Mouse (Mus musculus) heart, adult 2 months (tissue): ENCODE data around the gene Pla2g12a. TPM values are rescaled to one million over a fixed set of nuclear protein-coding genes. Genes with fewer than 3 reads are reported as not detected.

Source experiments
- DNase-seq, 2 experiments: peaks; one replicate each; pipeline ENCODE4 v3.0.0; 2021
- H3K27ac ChIP-seq: fragments of 200-600 bp; 2 replicates; pipeline ENCODE4 v1.8.1; 2022
- H3K27me3 ChIP-seq: fragments of 200-500 bp; 2 replicates; pipeline ENCODE4 v1.6.1; 2012; ENCODE audit warnings: mild to moderate bottlenecking, low read length, inconsistent platforms, mixed read lengths; ENCODE audit not compliant: control insufficient read depth, insufficient read depth
- H3K36me3 ChIP-seq: fragments of 200-500 bp; 2 replicates; pipeline ENCODE4 v1.6.1; 2012; ENCODE audit warnings: low read length, inconsistent platforms; ENCODE audit not compliant: control insufficient read depth, insufficient read depth
- H3K4me1 ChIP-seq: fragments of 200-500 bp; 2 replicates; pipeline ENCODE4 v1.6.1; 2011; ENCODE audit warnings: low read length; ENCODE audit not compliant: control insufficient read depth, insufficient read depth
- H3K4me3 ChIP-seq: fragments of 200-600 bp; 2 replicates; pipeline ENCODE4 v1.8.1; 2022
- H3K79me2 ChIP-seq: fragments of 200-500 bp; replicated peaks from 2 replicates; pipeline ENCODE4 v1.6.1; 2012; ENCODE audit warnings: mild to moderate bottlenecking, inconsistent platforms, low read length, moderate library complexity, mixed read lengths; ENCODE audit not compliant: control insufficient read depth, insufficient read depth
- H3K9ac ChIP-seq: fragments of 200-500 bp; 2 replicates; pipeline ENCODE4 v1.6.1; 2012; ENCODE audit warnings: low read depth, mild to moderate bottlenecking, control low read depth, inconsistent platforms, low read length, mixed read lengths
- CTCF ChIP-seq: fragments of 200-600 bp; IDR thresholded peaks from 2 replicates; pipeline ENCODE4 v1.8.1; 2022; ENCODE audit warnings: antibody characterized with exemption, mild to moderate bottlenecking, moderate library complexity
- EP300 ChIP-seq: fragments of 200-500 bp; IDR thresholded peaks from 2 replicates; pipeline ENCODE4 v1.6.1; 2011; ENCODE audit warnings: low read depth, low read length, control low read depth; ENCODE audit not compliant: insufficient read depth
- POLR2A ChIP-seq: fragments of 200-500 bp; IDR thresholded peaks from 2 replicates; pipeline ENCODE4 v1.6.1; 2011; ENCODE audit warnings: mild to moderate bottlenecking, low read depth, low read length, control low read depth; ENCODE audit not compliant: insufficient read depth
- WGBS: fragments of 180-500 bp; shearing (Covaris S2); methylation state at CpG from one replicate; pipeline ENCODE4 v1.1.7; 2018; 5-methylcytosine and 5-hydroxymethylcytosine counted together
- intact Hi-C: fragments of 180-260 bp; cut with DNase I; formaldehyde crosslinking; loops from one replicate; pipeline ENCODE4 v1.15.1; 2025
- polyA plus RNA-seq: library from polyadenylated mRNA; depleted of rRNA; stranded (reverse); fragments of >200 nt; gene quantifications from 2 replicates; pipeline ENCODE4 v1.2.3, GENCODE M21; 2012; rRNA removed
- total RNA-seq, 2 experiments: library from RNA; stranded (reverse); gene quantifications; 2 replicates each; pipeline ENCODE4 v1.2.3; 2021

Gene Pla2g12a
- total and polyA plus RNA-seq, 3 experiments = 49.7 to 74.0 (median 57.1) TPM

DNA sequence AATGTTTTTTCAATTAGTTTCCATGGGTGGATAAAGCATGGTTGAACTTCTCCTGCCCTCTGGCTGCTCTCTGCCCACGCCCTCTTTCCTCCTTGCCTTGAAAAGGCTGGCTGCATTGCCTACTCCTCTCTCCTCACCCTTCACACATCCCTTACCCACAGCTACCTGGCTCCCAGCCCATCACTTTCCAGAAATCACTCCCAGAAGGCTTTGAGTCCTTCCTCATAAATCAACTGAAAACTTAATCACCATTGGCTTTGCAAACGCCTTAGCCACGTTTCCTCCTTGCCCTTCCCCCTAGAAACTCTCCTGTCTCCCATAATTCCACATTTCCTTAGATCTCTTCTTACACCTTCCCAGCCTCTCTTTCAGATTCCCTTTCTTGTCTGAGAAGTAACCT, 59.4 kb downstream of the Pla2g12a start:
- no peak overlapping the region for H3K27ac ChIP-seq
- TF ChIP-seq CTCF (no peak), POLR2A (no peak), EP300 (no peak)
- no peaks in the 10 kb centered on the region for H3K79me2 ChIP-seq
- H3K27me3 ChIP-seq = no peaks in the 10 kb centered on the region
- H3K36me3 ChIP-seq = no peaks in the 10 kb centered on the region
- intact Hi-C loops = no loop called here
- H3K4me3 ChIP-seq = no peak overlapping the region
- H3K4me1 ChIP-seq = no peaks in the 10 kb centered on the region; the same call in 1 of the 2 replicates
- no peak for DNase-seq
- H3K9ac ChIP-seq = no peak overlapping the region
- WGBS = 33% methylated on average over 3 of the region's 3 CpGs

DNA sequence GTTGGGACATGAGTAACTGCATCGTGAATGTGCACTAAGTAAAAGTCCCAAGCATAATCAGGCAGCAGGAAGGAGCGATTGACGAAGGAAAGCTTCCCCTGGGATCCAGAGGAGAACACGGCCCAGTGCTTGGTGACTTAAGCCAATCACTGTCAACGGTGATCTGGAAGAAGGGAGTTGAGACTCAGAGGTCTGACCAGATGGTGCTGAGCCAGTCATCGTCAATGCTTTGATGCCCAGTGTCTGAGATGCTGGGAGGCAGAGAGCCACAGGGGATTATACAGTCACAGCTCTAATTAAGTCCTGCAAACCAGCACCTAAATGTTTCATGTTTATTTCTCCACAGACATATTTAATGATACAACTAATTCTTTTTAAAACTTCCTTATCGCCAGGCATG, 60.7 kb downstream of the Pla2g12a start:
- 48% methylated on average over 7 of the region's 7 CpGs for WGBS

DNA sequence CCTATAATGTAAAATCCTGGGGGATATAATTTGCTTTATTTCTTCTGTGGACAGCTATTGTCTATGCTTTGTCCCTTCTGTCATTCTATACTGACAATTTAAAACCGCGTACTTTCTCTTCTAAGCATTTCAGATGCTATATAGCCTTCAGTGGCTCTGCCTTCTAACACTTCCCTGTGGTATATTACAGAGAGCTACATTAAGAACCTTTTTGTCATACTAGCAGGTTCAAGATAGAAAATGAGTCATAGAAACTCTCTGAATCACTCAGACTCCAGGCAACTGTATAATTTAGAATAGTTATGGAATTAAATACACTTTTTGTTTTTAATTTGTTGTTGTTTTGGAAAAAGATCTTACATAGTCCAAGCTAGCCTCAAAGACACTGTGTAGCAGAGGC, 62.4 kb downstream of the Pla2g12a start:
- DNase-seq = no peak
- Histone ChIP-seq H3K9ac (no peak overlapping the region), H3K27ac (no peak overlapping the region), H3K79me2 (no peaks in the 10 kb centered on the region), H3K27me3 (no peaks in the 10 kb centered on the region), H3K4me3 (no peak overlapping the region), H3K4me1 (no peaks in the 10 kb centered on the region; the same call in 1 of the 2 replicates), H3K36me3 (no peaks in the 10 kb centered on the region)
- WGBS = 97% methylated on average over 2 of the region's 2 CpGs
- intact Hi-C loops = no loop called here
- TF ChIP-seq POLR2A (no peak), EP300 (no peak), CTCF (no peak)

More for the DNA sequence above, 60.7 kb downstream of the Pla2g12a start:
- TF ChIP-seq POLR2A = no peak
- no peak for TF ChIP-seq EP300
- no peak for TF ChIP-seq CTCF
- no peak overlapping the region for H3K27ac ChIP-seq
- no peaks in the 10 kb centered on the region for H3K27me3 ChIP-seq
- no peak overlapping the region for H3K9ac ChIP-seq
- H3K4me3 ChIP-seq = no peak overlapping the region
- intact Hi-C loops = no loop called here
- no peaks in the 10 kb centered on the region for H3K79me2 ChIP-seq
- no peak for DNase-seq
- H3K4me1 ChIP-seq = no peaks in the 10 kb centered on the region; the same call in 1 of the 2 replicates
- no peaks in the 10 kb centered on the region for H3K36me3 ChIP-seq

- Histone ChIP-seq H3K36me3 (no peaks in the 10 kb centered on the region), H3K9ac (no peak overlapping the region), H3K27me3 (no peaks in the 10 kb centered on the region), H3K27ac (no peak overlapping the region), H3K4me3 (no peak overlapping the region), H3K4me1 (no peaks in the 10 kb centered on the region; the same call in 1 of the 2 replicates), H3K79me2 (no peaks in the 10 kb centered on the region)
- no peak for DNase-seq
- WGBS = 88% methylated on average over 1 of the region's 1 CpGs
- TF ChIP-seq CTCF (no peak), EP300 (no peak), POLR2A (no peak)
- intact Hi-C loops = no loop called here
These were observed 62.9 kb downstream of the Pla2g12a start for GRCm38 (mm10) chr3:129941291-129941690.

DNA sequence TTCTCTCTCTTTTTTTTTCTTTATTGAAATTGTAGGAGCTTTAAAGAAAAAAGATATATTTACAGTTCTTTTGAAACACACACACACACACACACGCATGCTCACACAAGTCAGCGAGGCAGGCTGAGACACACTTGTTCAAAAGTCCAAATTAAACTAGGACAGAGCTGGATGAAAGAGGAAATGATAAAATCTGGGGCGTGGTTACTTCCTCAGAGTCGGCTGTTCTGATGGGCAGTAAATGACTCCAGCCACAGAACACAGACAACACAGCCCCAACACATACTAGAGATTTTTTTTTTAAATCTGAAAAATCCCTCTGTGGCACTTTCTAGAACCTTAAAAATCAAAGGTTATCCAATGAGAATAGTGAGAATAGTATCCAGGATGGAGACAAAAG, 65.4 kb downstream of the Pla2g12a start:
- no peaks in the 10 kb centered on the region for H3K79me2 ChIP-seq
- H3K27ac ChIP-seq = no peak overlapping the region
- H3K4me3 ChIP-seq = no peak overlapping the region
- no peaks in the 10 kb centered on the region; the same call in 1 of the 2 replicates for H3K4me1 ChIP-seq
- no peak overlapping the region for H3K9ac ChIP-seq
- H3K27me3 ChIP-seq = no peaks in the 10 kb centered on the region
- H3K36me3 ChIP-seq = no peaks in the 10 kb centered on the region
- 35% methylated on average over 4 of the region's 4 CpGs for WGBS
- intact Hi-C loops = no loop called here
- TF ChIP-seq EP300 (no peak), POLR2A (no peak), CTCF (no peak)
- DNase-seq = no peak

Other genes starting within 250 kb of the Pla2g12a start
- gene Egf, start 123.3 kb upstream of the Pla2g12a start, total RNA-seq = 1 to 10 TPM; 1.3 to 3.1 TPM
- gene Egf, start 123.3 kb upstream of the Pla2g12a start, polyA plus RNA-seq = 5.4 and 12.9 TPM in 2 replicates
- gene Lrit3, start 74.6 kb upstream of the Pla2g12a start, total RNA-seq = not detected
- gene Lrit3, start 74.6 kb upstream of the Pla2g12a start, polyA plus RNA-seq = not detected in 2 replicates
- not detected for gene Rrh, start 56.0 kb upstream of the Pla2g12a start, total RNA-seq
- gene Rrh, start 56.0 kb upstream of the Pla2g12a start, polyA plus RNA-seq = not detected in 2 replicates
- 10 to 100 TPM; 16.6 to 23.0 TPM for gene Gar1, start 47.2 kb upstream of the Pla2g12a start, total RNA-seq
- gene Gar1, start 47.2 kb upstream of the Pla2g12a start, polyA plus RNA-seq = 11.4 and 19.7 TPM in 2 replicates
- gene Cfi, start 42.7 kb upstream of the Pla2g12a start, total RNA-seq = under 1 TPM; 0.27 to 0.55 TPM
- 0.23 and 0.31 TPM in 2 replicates for gene Cfi, start 42.7 kb upstream of the Pla2g12a start, polyA plus RNA-seq
- gene Casp6, start 22.8 kb downstream of the Pla2g12a start, total RNA-seq = 10 to 100 TPM; 10.4 to 11.2 TPM
- 16.9 and 23.6 TPM in 2 replicates for gene Casp6, start 22.8 kb downstream of the Pla2g12a start, polyA plus RNA-seq
- gene Mcub, start 91.6 kb downstream of the Pla2g12a start, total RNA-seq = 1 to 10 TPM; 1.6 to 2.2 TPM
- gene Mcub, start 91.6 kb downstream of the Pla2g12a start, polyA plus RNA-seq = 2.1 and 3.6 TPM in 2 replicates
- gene Sec24b, start 182.9 kb downstream of the Pla2g12a start, total RNA-seq = 10 to 100 TPM; 30.8 to 33.2 TPM
- gene Sec24b, start 182.9 kb downstream of the Pla2g12a start, polyA plus RNA-seq = 29.8 and 36.2 TPM in 2 replicates